Mouse (Mus musculus): ENCODE data around the gene Lpp. TPM values are rescaled to one million over a fixed set of nuclear protein-coding genes. Genes with fewer than 3 reads are reported as not detected.

Gene Lpp
- 9.1 and 10.7 TPM in 2 replicates for polyA plus RNA-seq (2015; fragmentation: Nextera tagmentation; extraction: Ambion mirVana)

DNA sequence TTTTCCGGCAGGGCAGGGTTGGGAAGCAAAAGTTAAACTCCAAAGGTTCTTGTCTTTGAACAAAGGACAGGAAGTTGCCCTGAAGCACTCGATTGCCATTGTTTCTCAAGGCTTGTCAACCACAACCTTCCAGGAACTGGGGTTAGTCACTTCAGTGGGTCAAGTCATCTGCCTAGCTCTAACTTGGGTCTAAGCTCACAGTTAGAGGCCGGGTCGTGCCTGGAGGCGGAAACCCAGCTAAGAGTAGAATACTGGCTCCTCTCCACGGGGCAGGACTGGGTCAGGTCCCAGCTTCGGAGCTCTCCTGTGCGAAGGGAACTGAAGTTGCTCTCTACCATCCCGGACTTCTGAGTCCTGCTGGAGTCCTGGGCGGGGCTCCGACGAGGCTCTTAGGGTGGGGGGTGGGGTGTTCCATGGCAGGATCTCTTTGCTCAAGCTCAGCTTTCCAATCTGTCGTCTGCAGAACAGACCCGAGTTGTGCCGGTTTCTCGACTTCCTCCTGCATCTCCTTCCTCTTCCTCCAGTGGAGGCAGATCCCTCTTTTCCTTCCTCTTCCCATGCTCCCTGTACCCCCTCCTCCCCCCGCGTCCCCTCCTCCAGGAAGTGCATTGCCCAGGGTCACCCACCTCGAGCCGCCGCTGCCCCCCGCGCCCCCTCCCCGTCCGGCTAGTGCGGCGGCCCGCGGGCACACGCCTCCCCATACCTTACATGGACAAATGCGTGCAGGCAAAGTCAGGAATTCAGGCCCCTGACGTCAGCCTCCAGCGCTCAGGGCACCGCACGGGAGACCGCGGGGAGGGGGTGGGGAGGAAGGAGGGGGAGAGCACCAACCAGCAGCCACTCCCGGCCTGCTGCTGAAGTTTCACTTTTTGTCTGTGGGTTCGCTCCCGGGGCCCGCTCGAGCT is at the start of gene Lpp:
Gene Lpp (plus strand): TSS at position 857 of the 905 bp plus-strand sequence.
- H3K36me3 ChIP-seq (replicated peaks; ENCODE audit: insufficient read depth, low read length) = no peaks in the 10 kb centered on the region
- peak within 1 kb of the TSS; percentile 89 for H3K9ac ChIP-seq (replicated peaks)
- H3K27ac ChIP-seq (ENCODE audit: low read depth) = peak within 1 kb of the TSS; percentile 99
- ATAC-seq = peak; percentile 88
- WGBS (ENCODE audit: insufficient replicate concordance) = 2% methylated on average over 42 of the region's 42 CpGs
- peaks cover 24% of the 10 kb centered on the region for H3K4me1 ChIP-seq (ENCODE audit: insufficient read depth)
- no peaks in the 10 kb centered on the region for H3K27me3 ChIP-seq (ENCODE audit: insufficient read depth, low read length)
- DNase-seq = peak; percentile 84
- H3K4me2 ChIP-seq (ENCODE audit: low read depth, low read length) = peak within 1 kb of the TSS; percentile 81
- TF ChIP-seq EP300 (IDR thresholded peaks at IDR 0.05; ENCODE audit: low read depth) (no peak), CTCF (IDR thresholded peaks at IDR 0.05; ENCODE audit: low read depth) (no peak)
- H3K4me3 ChIP-seq (ENCODE audit: low read depth, low read length) = peak within 1 kb of the TSS; percentile 86
- H3K9me3 ChIP-seq (ENCODE audit: low read length) = no peaks in the 10 kb centered on the region

DNA sequence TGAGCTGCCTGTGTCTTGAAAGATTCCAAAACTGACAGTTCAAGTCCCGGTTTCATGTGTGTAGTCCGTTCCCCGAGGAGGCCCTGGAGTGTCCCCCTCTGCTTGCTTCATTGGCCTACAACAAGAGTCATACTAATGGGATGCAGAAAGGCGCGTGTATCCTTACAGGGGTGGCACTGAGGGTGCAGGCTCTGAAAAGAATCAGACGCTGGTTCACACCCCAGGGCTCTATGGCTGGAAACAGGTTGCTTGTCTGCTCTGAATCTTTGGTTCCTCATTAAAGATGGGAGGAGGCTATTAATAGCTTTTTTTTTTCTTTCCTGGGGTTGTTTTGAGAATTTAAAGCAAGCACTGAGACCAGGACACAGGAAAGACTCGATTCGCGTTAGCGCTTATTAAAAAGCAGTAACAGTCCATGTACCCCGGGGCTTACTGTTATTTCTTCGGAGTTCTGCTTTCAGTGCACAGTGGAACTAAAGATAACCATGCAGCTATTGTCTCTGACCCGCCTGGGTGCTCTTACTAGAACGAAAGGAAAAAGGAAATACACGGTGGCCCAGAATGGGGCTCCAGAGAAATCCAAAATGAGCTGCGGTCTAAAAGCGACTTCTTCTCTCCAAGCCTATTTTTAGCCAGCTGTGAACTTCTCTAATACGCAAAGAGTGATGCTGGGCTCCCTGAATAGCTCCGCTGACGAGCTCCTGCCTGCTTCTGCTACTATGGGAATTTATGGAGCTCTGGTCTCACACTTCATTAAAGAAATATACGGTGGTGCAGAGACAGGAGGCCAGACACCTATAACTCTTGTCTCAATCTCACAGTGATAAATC is 45.5 kb upstream of the Lpp start:
- Histone ChIP-seq H3K27me3 (ENCODE audit: insufficient read depth, low read length) (no peaks in the 10 kb centered on the region), H3K4me2 (ENCODE audit: low read depth, low read length) (peak overlapping the region; percentile 38), H3K36me3 (replicated peaks; ENCODE audit: insufficient read depth, low read length) (no peaks in the 10 kb centered on the region), H3K4me3 (ENCODE audit: low read depth, low read length) (peak overlapping the region; percentile 11), H3K9me3 (ENCODE audit: low read length) (no peaks in the 10 kb centered on the region), H3K27ac (ENCODE audit: low read depth) (no peak overlapping the region), H3K9ac (replicated peaks) (no peak overlapping the region), H3K4me1 (ENCODE audit: insufficient read depth) (0 out of 2 replicates have a peak, but pooled peaks cover 4% of the 10 kb centered on the region)
- ATAC-seq (no peak), DNase-seq (no peak)
- TF ChIP-seq CTCF (IDR thresholded peaks at IDR 0.05; ENCODE audit: low read depth) = no peak
- no peak for TF ChIP-seq EP300 (IDR thresholded peaks at IDR 0.05; ENCODE audit: low read depth)
- 37% methylated on average over 21 of the region's 21 CpGs for WGBS (ENCODE audit: insufficient replicate concordance)

DNA sequence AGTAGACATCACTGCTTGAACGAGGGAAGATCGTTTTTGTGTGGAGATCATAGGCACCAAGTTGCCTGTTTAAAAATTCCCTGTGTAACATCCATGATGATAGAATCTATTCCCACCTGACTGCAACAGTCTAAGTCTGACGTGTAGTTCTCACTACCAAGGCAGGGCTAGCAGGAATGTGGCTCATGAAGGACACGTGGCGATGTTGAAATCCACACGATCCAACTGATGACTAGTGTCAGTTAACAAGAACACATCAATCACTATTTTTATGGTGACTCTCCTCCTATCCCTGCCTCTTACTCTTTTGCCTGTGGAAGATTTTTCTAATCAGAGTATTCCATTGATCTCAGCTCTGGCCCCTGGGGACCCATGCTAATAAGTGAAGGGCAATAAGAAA is 43.0 kb upstream of the Lpp start:
- no peak for DNase-seq
- Histone ChIP-seq H3K4me2 (ENCODE audit: low read depth, low read length) (no peak overlapping the region), H3K27ac (ENCODE audit: low read depth) (no peak overlapping the region), H3K4me3 (ENCODE audit: low read depth, low read length) (no peak overlapping the region), H3K9ac (replicated peaks) (no peak overlapping the region), H3K9me3 (ENCODE audit: low read length) (no peaks in the 10 kb centered on the region), H3K27me3 (ENCODE audit: insufficient read depth, low read length) (no peaks in the 10 kb centered on the region), H3K4me1 (ENCODE audit: insufficient read depth) (peaks cover 9% of the 10 kb centered on the region; the same call in 1 of the 2 replicates), H3K36me3 (replicated peaks; ENCODE audit: insufficient read depth, low read length) (no peaks in the 10 kb centered on the region)
- 65% methylated on average over 6 of the region's 6 CpGs for WGBS (ENCODE audit: insufficient replicate concordance)
- TF ChIP-seq CTCF (IDR thresholded peaks at IDR 0.05; ENCODE audit: low read depth) (no peak), EP300 (IDR thresholded peaks at IDR 0.05; ENCODE audit: low read depth) (no peak)
- ATAC-seq = no peak

DNA sequence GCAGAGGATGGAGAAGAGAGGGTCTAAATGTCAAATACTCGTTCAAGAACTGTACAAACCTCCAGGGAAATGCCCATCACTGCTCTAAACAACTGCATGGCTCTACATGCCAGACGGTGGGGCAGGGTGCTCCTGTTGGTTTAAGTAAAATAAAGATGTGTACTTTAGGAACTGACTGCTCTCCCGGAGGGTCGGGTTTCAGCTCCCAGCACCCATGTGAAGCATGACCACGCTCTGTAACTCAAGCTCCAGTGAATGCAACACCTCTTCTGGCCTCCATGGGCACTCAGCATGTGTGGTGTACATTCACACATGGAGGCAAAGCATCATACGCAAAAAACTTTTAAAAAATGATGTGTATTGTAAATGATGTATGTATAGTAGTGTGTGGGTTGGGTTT is 42.6 kb upstream of the Lpp start:
- DNase-seq = no peak
- no peak overlapping the region for H3K4me3 ChIP-seq (ENCODE audit: low read depth, low read length)
- no peak for ATAC-seq
- no peak overlapping the region for H3K9ac ChIP-seq (replicated peaks)
- H3K36me3 ChIP-seq (replicated peaks; ENCODE audit: insufficient read depth, low read length) = no peaks in the 10 kb centered on the region
- H3K27ac ChIP-seq (ENCODE audit: low read depth) = no peak overlapping the region
- no peaks in the 10 kb centered on the region for H3K9me3 ChIP-seq (ENCODE audit: low read length)
- TF ChIP-seq EP300 (IDR thresholded peaks at IDR 0.05; ENCODE audit: low read depth) = no peak
- 67% methylated on average over 6 of the region's 6 CpGs for WGBS (ENCODE audit: insufficient replicate concordance)
- H3K4me2 ChIP-seq (ENCODE audit: low read depth, low read length) = no peak overlapping the region
- H3K27me3 ChIP-seq (ENCODE audit: insufficient read depth, low read length) = no peaks in the 10 kb centered on the region
- H3K4me1 ChIP-seq (ENCODE audit: insufficient read depth) = peaks cover 9% of the 10 kb centered on the region; the same call in 1 of the 2 replicates

DNA sequence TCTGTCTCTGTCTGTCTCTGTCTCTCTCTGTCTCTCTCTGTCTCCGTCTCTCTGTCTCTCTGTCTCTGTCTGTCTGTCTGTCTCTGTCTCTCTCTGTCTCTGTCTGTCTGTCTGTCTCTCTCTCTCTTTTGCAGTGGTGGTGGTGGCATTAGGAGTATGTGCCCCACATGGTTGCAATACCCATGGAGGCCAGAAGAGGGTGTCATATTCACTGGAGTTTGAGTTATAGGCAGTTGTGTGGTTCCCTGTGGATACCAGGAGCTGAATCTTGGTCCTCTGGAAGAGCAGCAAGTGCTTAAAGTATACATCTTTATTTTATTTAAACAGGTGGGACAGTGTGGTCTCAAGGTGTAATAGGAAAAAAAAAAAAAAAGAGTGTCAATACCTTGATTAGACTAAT is 41.5 kb upstream of the Lpp start:
- Histone ChIP-seq H3K36me3 (replicated peaks; ENCODE audit: insufficient read depth, low read length) (no peaks in the 10 kb centered on the region), H3K9ac (replicated peaks) (no peak overlapping the region), H3K4me3 (ENCODE audit: low read depth, low read length) (no peak overlapping the region), H3K27me3 (ENCODE audit: insufficient read depth, low read length) (no peaks in the 10 kb centered on the region), H3K4me1 (ENCODE audit: insufficient read depth) (peaks cover 9% of the 10 kb centered on the region; the same call in 1 of the 2 replicates), H3K9me3 (ENCODE audit: low read length) (no peaks in the 10 kb centered on the region), H3K27ac (ENCODE audit: low read depth) (no peak overlapping the region), H3K4me2 (ENCODE audit: low read depth, low read length) (no peak overlapping the region)
- TF ChIP-seq CTCF (IDR thresholded peaks at IDR 0.05; ENCODE audit: low read depth) = 0 out of 2 replicates have a peak, but pooled peaks have one; percentile 30
- TF ChIP-seq EP300 (IDR thresholded peaks at IDR 0.05; ENCODE audit: low read depth) = no peak
- ATAC-seq (no peak), DNase-seq (no peak)
- WGBS (ENCODE audit: insufficient replicate concordance) = 88% methylated on average over 1 of the region's 1 CpGs

DNA sequence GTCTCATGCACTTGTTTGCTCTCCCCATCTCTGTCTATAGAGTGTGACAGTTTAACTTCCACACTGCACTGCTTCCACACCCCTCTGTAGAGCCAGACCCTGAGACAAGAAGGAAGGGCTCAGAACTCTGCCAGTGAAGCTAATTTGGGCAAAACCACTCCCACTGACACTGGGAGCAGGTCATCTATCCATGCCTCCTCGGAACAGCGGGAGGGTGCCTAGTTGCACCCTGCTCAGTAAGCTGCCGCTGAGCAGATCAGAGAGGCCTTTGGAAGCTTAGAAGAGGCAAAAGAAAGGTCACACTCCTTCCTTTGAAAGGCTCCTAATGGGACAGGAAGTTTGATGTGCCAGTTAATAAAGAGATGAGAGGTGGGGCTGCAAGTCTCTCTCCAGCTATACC is 39.5 kb upstream of the Lpp start:
- no peak overlapping the region for H3K27ac ChIP-seq (ENCODE audit: low read depth)
- WGBS (ENCODE audit: insufficient replicate concordance) = 37% methylated on average over 3 of the region's 3 CpGs
- ATAC-seq = no peak
- H3K36me3 ChIP-seq (replicated peaks; ENCODE audit: insufficient read depth, low read length) = no peaks in the 10 kb centered on the region
- H3K4me3 ChIP-seq (ENCODE audit: low read depth, low read length) = no peak overlapping the region
- H3K9me3 ChIP-seq (ENCODE audit: low read length) = no peaks in the 10 kb centered on the region
- H3K27me3 ChIP-seq (ENCODE audit: insufficient read depth, low read length) = no peaks in the 10 kb centered on the region
- no peak for TF ChIP-seq CTCF (IDR thresholded peaks at IDR 0.05; ENCODE audit: low read depth)
- peaks cover 6% of the 10 kb centered on the region; the same call in 1 of the 2 replicates for H3K4me1 ChIP-seq (ENCODE audit: insufficient read depth)
- H3K4me2 ChIP-seq (ENCODE audit: low read depth, low read length) = no peak overlapping the region
- no peak overlapping the region for H3K9ac ChIP-seq (replicated peaks)
- DNase-seq = no peak

All from liver, postnatal 0 days (tissue).